Mouse (Mus musculus): ENCODE data around the gene Kirrel3.

The Kirrel3 gene

GRCm38 (mm10) chr9:34507164-34507563 lies 21.5 kb downstream of the Kirrel3 start:
- DNase-seq (ENCODE audit: low spot score) = no peak

GRCm38 (mm10) chr9:34518861-34519260 lies 33.2 kb downstream of the Kirrel3 start:
- no peak for DNase-seq (ENCODE audit: low spot score)

- no peak for DNase-seq (ENCODE audit: low spot score)
Observed at GRCm38 (mm10) chr9:34520234-34520950, 34.7 kb downstream of the Kirrel3 start.

DNA sequence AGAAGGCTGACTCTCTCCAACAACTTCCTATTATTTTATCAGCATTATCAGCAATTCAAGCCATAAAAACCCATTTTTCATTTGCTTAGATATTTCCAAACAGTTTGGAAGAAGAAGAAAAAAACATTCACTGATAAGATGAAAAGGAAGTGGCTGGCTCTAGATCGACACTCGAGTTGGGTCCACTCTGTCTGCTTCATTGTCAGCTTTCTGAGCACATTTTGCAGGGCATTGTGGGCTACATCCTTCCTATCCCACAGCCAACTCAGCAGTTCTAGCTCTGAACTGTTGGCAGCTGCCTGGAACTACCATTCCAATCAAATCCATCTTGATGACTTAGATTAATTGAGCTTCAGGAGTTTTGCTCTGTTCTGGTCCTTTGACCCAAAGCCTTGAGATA lies 40.0 kb downstream of the Kirrel3 start:
- no peak for DNase-seq (ENCODE audit: low spot score)

DNA sequence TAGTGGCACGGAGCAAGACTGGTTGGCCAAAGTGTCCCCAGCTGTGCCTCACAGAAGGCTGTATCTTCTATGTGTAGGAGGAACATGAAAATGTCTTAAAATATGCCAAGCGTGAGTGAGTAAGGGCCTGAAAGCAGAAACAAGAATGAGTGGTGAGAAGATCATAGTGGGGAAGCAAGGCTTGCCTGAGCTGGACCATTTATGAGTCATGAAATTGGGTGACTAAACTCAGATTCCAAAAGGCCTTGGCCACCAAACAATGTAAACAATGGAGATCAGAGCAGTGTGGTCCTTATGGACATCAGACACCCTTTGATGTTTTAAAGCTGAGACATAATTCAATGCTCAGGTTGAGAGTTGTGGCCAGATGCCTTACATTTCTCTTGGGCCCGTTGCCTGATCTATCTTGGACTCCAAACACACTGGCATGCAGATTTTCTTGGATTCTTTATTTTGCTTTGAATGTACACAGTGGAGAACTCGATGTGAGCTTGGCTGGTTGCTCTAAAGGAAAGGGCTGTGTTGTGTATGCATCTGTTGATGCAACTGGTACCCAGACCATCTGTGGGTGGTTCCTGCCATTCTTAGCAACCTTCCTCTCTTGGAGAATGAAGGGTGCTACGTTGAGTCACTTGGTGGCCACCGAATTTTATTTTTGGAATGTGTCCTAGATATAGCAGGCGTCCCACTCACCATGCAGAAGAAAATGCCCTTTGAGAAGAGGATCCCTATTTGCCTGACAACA lies 53.1 kb downstream of the Kirrel3 start:
- DNase-seq (ENCODE audit: low spot score) = no peak

- DNase-seq (ENCODE audit: low spot score) = no peak
Observed at GRCm38 (mm10) chr9:34541908-34542307, 56.2 kb downstream of the Kirrel3 start.

DNA sequence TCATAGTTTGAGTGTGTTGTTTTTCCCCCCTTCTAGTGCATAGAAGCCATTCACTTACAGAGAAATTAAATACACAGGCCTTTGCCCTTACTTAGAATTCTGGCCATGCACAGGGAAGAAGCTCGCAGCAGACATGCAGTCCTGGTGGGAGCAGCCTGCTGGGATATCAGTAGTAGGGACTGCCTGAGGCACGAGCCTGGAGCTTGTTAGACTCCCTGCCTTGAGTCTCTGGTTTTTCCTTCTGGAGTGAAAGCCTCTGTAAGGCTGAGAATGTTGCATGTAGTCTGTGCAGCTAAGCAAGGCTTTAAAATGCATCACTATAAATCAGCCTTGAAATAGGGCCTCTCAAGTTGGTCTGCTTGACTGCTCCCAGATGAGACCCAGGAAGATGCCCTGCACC lies 70.0 kb downstream of the Kirrel3 start:
- DNase-seq (ENCODE audit: low spot score) = no peak

GRCm38 (mm10) chr9:34557846-34558245 lies 72.2 kb downstream of the Kirrel3 start:
- DNase-seq (ENCODE audit: low spot score) = no peak

GRCm38 (mm10) chr9:34558291-34558899 lies 72.7 kb downstream of the Kirrel3 start:
- no peak for DNase-seq (ENCODE audit: low spot score)

DNA sequence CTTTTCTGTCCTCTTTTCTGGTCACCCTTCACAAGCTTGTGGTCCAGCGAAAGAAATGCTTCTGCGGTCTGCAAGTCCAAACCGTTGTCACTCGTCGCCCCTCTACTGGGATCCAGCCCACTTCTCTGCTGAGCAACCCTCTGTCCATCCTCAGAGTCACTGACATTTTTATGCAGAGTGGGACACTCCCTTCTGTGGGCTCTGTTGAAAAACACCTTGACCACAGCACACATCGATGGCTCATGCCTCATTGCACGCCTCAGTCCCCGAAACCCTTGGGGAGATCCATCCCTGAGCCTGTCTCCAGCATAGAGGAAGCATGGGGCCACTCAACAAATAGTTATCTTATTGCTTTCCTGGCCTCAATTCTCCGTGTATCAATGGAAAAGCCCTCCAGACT lies 73.4 kb downstream of the Kirrel3 start:
- no peak for DNase-seq (ENCODE audit: low spot score)

GRCm38 (mm10) chr9:34561281-34561680 lies 75.6 kb downstream of the Kirrel3 start:
- no peak for DNase-seq (ENCODE audit: low spot score)

DNA sequence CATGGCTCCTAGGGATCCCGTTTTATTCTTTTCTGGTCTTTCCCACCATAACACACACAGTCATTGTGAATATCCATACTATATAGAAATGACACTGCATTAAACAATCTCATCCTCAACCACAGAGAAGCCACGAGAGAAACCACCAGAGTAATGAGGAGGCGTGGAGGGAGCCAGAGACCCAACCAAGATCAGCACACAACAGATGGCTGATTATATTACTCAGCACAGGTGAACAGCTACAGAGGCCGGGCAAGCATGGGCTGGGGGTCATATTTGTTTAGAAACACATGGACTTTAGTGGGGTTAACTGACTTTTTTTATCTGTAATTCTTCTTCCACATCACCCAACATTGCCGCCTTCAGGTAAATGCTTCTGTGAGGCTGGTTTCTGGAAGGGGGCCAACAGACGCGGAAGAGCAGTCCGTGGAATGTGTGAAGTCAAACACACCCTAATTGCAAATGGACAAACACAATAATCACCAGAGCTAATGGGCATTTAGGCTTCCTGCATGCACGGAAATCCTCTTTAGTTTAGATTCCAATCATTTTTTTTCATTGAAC lies 76.8 kb downstream of the Kirrel3 start:
- DNase-seq (ENCODE audit: low spot score) = no peak

DNA sequence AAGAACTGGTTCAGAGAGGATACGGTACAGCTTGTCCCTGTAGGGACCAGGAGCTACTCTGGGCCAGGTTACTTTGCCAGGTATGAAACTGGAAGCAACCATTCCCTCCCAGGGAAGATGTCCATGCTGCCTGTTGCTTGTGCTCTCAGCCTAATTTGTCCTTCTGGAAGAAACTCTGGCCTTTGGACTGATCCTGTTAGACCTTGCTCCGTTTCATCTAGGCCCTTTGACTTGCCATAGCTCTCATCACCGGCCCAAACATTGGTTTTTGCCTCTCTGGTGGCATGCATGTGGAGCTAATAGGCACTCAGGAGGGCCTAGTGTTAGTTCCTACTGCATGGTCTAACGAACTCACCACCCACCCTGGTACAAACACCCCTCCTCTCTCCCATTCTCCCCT lies 88.2 kb downstream of the Kirrel3 start:
- DNase-seq (ENCODE audit: low spot score) = no peak

- DNase-seq (ENCODE audit: low spot score) = no peak
Observed at GRCm38 (mm10) chr9:34574611-34575010, 88.9 kb downstream of the Kirrel3 start.

- no peak for DNase-seq (ENCODE audit: low spot score)
Observed at GRCm38 (mm10) chr9:34579174-34579573, 93.5 kb downstream of the Kirrel3 start.

DNA sequence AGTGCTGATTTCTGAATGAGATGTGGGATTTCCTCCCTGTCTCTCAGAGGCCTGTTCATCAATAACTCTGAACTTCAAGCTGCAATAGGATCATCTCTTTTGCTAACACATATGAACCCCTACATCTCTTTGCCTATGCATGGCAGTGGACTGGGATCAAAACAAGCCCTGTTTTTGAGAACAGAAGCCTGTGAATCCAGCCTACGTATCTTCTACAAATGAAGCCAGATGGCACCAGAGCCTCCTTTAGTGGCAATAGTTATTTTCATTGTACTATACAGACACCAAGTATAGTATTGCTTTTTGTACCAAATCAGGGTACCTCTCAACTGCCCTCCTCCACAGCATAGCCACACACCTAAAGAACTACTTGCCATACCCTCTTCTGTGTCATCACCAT lies 94.4 kb downstream of the Kirrel3 start:
- no peak for DNase-seq (ENCODE audit: low spot score)

GRCm38 (mm10) chr9:34582496-34582895 lies 96.8 kb downstream of the Kirrel3 start:
- no peak for DNase-seq (ENCODE audit: low spot score)

GRCm38 (mm10) chr9:34585487-34585886 lies 99.8 kb downstream of the Kirrel3 start:
- no peak for DNase-seq (ENCODE audit: low spot score)

- no peak for DNase-seq (ENCODE audit: low spot score)
Observed at GRCm38 (mm10) chr9:34586080-34586479, 100.4 kb downstream of the Kirrel3 start.

DNA sequence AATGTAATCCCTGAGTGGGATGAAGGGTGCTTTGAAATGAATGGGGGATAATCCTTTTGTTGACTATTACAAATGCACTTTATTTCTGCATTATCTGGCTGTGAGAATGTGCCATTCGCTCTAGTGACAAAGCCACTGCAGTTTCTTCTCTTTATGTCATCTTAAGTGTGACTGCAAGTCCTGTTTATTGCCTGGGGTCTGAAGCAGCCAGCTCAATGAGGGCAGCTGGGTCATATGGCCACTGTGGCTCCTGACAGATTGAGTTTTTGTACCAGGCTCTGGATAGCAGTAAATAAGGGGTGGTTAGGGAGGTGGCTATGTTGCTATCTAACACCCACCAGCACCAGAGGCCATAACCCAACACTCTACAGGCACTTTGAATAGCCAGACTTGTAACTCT lies 104.1 kb downstream of the Kirrel3 start:
- no peak for DNase-seq (ENCODE audit: low spot score)

- DNase-seq (ENCODE audit: low spot score) = no peak
Observed at GRCm38 (mm10) chr9:34592073-34592610, 106.4 kb downstream of the Kirrel3 start.

GRCm38 (mm10) chr9:34593889-34594288 lies 108.2 kb downstream of the Kirrel3 start:
- DNase-seq (ENCODE audit: low spot score) = no peak

DNA sequence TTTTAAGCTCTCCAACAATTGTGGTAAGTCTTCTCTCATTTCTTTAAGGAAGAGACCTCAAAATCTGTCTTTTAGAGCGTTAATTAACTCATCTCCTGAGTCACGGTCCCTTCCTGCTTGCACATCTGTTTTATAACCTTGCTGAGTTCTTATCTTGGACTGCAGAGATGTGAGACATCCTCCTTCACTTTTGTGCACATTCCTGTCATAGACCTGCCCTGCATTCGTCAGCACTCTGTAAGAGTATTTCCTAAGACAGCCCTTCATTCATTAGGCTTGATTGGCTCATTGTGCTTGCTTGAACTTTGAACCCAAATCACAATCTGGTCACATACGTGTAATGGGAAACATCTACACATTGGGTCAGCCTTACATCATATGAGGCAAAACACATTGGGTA lies 114.6 kb downstream of the Kirrel3 start:
- no peak for DNase-seq (ENCODE audit: low spot score)
